Mouse (Mus musculus): Measurements from ENCODE around the gene Ranbp2. TPM values are rescaled to one million over a fixed set of nuclear protein-coding genes. Genes with fewer than 3 reads are reported as not detected.
"Not testable (repeated sequence)": the region's sequence is repeated elsewhere in the genome, so short reads cannot be mapped to it uniquely, and the experiment has no call there.

Gene Ranbp2
- total RNA-seq, 2 experiments from 2014 or later = 43.9 to 50.9 TPM

DNA sequence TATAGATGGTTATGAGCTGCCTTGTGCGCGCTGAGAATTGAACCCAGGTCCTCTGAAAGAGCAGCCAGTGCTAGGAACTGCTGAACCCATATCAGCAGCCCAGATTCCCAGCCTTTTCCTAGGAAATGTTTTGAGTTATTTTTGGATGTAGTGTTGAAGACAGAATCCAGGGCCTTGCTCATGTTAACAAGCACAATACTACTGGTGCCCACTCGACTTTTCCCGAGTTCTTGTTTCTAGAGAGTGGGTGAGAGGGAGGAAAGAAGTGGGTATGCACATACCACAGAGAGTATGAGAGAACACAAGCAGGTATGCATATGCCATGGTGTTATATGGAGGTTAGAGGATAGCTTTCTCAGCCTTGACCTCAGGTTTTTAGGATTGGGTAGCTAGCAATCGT, 44.3 kb downstream of the Ranbp2 start:
- intact Hi-C loops (cut with DNase I) = no loop called here

DNA sequence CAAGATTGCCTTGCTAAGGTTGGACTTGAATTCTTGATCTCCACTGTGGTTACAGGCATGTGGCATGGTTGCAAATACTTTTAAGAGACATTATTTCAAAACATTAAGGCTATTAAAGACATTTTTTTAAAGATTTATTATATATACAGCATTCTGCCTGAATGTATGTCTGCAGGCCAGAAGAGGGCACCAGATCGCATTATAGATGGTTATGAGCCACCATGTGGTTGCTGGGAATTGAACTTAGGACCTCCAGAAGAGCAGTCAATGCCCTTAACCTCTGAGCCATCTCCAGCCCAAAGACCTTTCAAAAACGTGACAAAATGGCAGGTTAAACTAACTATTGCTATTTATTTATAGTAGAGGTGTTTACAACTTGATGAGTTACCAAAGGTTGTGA, 48.9 kb downstream of the Ranbp2 start:
- intact Hi-C loops (cut with DNase I) = loop anchor here (5.0 kb wide), 1 partner anchor 48 kb away; the partner anchor contains the start of gene Ranbp2
- no peak for DNase-seq (ENCODE audit: low spot score)

More for the DNA sequence above, 44.3 kb downstream of the Ranbp2 start:
- no peak for DNase-seq (ENCODE audit: low spot score)

DNA sequence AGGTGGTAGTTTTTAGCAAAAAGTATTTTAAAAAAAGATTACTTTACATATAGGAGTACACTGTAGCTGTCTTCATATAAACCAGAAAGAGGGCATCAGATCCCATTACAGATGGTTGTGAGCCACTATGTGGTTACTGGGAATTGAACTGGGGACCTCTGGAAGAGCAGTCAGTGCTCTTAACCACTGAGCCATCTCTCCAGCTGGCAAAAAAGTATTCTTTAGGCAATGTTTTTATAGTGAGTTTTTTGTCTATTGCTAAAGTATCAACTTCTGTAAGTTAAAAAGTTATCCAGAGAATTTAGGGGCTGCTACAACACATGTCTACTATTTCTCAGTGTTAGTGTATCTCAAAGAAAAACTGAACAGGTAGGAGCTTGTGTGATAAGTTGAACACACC, 50.0 kb downstream of the Ranbp2 start:
- intact Hi-C loops (cut with DNase I) = loop anchor here (5.0 kb wide), 1 partner anchor 49 kb away; the partner anchor contains the start of gene Ranbp2

DNA sequence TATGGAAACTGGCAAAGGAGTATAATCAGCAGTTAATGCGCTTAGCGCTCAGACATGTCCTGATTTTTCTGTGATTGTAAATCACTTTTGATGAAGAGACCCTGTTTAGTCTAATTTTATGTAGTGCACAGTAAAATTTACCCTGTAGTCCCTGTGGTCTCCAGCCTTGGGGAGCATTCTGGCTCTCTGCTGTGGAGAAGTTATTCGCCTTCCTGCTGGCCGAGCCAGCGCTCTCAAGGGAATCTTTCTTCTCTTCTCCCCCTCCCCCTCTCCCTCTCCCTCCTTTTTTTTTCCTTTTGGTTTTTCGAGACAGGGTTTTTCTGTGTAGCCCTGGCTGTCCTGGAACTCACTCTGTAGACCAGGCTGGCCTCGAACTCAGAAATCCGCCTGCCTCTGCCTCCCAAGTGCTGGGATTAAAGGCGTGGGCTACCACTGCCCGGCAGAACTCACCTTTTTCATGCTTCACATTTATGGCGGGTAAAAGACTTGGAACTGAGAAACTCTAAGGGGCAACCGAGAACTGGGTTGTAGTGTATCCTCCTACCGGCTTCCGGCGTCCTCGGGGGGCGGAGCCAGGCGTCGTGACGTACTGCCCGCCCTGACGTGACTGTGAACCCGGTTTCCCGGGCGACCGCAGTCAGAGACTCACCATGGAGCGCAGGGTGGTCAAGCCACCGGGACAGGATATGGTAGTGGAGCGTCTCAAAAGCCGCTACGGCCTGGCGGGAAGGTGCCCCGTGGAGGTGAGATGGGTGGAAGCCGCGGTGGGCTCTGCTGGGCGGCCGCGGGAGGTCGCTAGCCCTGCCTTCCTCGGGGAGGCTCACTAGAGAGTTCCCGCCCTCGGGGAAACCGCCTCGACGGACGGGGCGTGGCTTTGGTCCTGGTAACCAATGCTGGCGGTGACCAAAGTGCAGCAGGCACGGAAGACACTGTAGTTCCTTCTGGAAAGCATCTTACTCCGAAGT, 50.9 kb downstream of the Ranbp2 start, which contains the start of gene Ccdc138:
Ccdc138 (plus strand) TSS at position 629 of the 965 bp plus-strand sequence.
- intact Hi-C loops (cut with DNase I) = loop anchor here (5.0 kb wide), 1 partner anchor 50 kb away; the partner anchor contains the start of gene Ranbp2
- peak; percentile 87 for DNase-seq (ENCODE audit: low spot score)

More for the DNA sequence above, 50.0 kb downstream of the Ranbp2 start:
- DNase-seq (ENCODE audit: low spot score) = no peak

DNA sequence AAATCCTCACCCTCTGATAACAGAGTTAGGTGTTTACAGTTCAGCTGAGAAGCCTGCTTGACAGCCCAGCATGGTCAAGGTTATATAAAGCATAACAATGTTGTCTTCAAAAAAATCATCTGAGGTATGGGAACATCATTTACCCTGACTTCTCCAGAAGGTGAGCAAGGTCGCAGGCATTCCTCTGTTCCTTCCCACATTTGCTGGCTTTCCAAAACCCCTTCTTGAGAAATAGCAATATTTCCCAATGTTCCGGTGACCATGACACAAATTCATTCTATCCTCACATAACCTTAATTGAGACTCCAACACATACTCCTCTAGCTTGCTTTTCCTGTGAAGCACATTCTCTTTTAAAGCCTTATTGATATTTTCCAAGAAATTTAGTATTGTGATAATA, 51.8 kb downstream of the Ranbp2 start:
- no peak for DNase-seq (ENCODE audit: low spot score)
- intact Hi-C loops (cut with DNase I) = loop anchor here (5.0 kb wide), 1 partner anchor 51 kb away; the partner anchor contains the start of gene Ranbp2

DNA sequence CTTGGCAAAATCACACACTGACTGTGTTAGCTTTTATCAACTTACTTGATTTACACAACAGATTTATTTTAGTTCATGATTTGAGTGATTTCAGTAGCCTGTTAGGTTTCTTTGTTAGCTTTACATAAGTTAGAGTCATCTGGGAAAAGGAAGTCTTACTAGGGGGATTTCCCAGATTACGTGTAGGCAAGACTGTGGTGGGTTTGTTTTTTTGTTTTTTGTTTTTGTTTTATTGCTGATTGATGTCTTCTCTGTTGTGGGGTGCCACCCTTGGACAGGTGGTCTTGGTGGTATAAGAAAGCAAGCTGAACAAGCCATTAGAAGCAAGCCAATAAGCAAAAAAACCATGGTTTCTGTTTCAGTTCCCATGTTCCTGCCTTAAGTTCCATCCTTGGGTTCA, 82.6 kb downstream of the Ranbp2 start:
- intact Hi-C loops (cut with DNase I) = no loop called here
- no peak for DNase-seq (ENCODE audit: low spot score)

DNA sequence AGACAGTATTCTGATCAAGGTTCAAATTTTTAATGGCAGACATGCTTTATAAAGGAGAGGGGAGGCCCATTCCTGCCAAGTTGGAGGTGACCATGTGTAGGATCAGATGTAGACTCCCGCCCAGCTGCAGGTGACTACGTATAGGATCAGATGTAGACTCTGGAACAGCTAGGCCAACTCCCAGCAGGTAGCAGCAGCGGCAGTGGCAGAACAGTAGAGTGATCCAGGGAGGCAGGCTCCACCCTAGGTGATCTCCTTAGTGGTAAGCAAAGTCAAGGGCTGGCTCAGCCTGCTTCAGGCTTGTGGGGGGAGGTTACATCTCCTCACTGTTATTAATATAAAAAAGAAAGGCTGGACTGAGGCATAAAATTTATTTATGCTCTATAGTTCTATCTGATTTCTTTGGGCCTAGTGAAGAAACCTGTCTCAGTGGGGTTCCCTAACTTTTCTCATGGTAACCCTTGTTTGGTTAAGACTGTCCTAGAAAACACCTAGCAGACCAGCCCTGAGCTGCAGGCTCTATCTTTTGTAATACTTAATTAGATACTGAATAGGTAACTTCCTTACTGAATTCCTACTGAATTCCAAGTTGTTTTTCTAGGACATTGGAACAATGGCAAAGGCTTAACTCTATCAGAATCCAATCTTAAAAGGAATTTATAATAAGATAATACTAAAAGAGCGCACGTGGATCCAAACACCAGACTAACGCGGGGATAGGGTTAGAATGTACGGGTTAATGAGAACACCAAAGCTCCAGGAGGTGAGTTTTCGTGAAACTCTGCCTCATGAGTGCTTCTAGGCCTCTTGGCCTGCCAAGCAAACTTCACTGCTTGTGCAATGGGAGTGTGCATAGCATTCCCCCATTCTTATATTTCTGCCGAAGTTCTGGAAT, 84.4 kb downstream of the Ranbp2 start:
- DNase-seq (ENCODE audit: low spot score) = no peak
- intact Hi-C loops (cut with DNase I) = no loop called here

DNA sequence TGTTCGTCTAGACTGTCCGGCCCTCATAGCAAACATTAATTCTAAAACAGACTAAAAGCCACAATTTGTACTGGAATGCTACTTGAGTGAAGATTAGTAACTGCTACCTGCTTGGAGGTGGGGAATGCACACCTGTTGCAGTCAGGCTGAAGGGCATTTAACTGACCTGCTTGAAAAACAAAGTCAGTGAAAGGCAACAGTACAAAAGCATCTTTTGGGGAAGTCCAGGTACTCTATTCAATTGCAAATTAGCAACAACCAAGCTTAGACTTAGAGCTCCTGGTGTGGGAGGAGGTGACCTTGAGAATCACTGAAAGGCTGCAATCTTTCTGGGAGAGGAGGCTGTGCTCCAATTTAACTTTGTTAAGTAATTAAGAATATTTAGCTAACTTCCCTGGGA, 85.5 kb downstream of the Ranbp2 start:
- no peak for DNase-seq (ENCODE audit: low spot score)
- intact Hi-C loops (cut with DNase I) = no loop called here

DNA sequence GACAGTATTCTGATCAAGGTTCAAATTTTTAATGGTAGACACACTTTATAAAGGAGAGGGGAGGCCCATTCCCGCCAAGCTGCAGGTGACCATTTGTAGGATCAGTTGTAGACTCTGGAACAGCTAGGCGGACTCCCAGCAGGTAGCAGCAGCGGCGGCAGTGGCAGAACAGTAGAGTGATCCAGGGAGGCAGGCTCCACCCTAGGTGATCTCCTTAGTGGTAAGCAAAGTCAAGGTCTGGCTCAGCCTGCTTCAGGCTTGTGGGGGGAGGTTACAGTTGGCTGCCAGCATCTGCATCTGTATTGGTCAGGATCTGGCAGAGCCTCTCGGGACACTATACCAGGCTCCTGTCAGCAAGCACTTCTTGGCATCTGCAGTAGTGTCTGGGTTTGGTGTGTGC, 89.6 kb downstream of the Ranbp2 start:
- DNase-seq (ENCODE audit: low spot score); intact Hi-C loops (cut with DNase I): not testable (repeated sequence)

DNA sequence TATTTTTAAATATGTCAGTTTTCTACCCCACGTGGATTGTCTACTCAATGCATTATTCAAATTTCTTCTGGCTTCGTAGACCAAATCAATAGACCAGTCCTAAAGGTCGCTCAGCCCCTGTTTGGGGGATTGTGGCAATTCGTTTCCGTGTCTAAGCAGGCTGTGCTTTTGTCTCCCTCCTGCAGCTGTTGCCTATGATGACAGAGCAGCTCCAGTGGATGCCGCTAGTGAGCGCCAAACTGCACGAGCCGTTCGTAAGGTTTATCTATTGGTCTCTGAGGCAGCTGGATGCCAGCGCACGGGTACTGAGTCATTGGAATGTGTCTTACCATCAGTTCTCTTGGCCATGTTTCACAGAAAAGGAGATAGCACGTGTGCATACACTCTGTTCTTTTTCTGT, 93.9 kb downstream of the Ranbp2 start:
- no peak for DNase-seq (ENCODE audit: low spot score)
- intact Hi-C loops (cut with DNase I) = no loop called here

Other genes starting within 250 kb of the Ranbp2 start
- not detected for gene AW822073, start 222.0 kb upstream of the Ranbp2 start, total RNA-seq (2021)
- not detected for gene Duxf3, start 214.2 kb upstream of the Ranbp2 start, total RNA-seq (2021)
- gene Gm4981, start 210.2 kb upstream of the Ranbp2 start, total RNA-seq (2021) = not detected
- gene Gcc2, start 191.4 kb upstream of the Ranbp2 start, total RNA-seq (2021) = 10 to 100 TPM; 28.5 to 33.6 TPM
- gene Lims1, start 123.5 kb upstream of the Ranbp2 start, total RNA-seq (2021) = 100 to 1,000 TPM; 168 to 192 TPM
- gene Ccdc138, start 51.0 kb downstream of the Ranbp2 start, total RNA-seq (2021) = under 1 TPM; 0.50 to 0.75 TPM
- under 1 TPM; 0.47 to 0.56 TPM for gene Edar, start 228.7 kb downstream of the Ranbp2 start, total RNA-seq (2021)

All from heart, postnatal 25 days (tissue).